Mouse (Mus musculus) urinary bladder, postnatal 25 days (tissue): ENCODE data around the gene Noct.

ENCODE experiments used
- DNase-seq: peaks from one replicate; pipeline ENCODE4 v3.0.0; 2022; ENCODE audit warnings: low spot score

The Noct gene

DNA sequence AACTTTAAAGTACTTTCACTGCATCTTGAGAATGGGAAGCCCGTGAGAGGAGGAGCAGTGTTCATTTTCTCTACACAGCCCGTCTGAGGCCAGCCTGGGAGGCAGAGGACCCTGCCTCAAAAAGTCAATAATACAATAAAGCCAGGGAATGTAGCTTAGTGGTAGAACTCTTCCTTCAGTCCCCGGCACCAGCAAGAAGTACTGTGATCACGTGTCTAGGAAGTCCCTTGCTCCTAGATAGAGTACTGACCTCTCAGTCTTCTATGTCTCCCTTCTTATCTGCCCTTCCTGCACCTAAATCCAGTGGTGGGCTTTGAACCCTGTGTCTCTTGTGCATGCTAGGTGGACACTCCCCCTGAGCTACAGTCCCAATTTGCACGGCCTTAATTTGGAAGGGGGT lies 6.6 kb downstream of the Noct start:
- no peak for DNase-seq

DNA sequence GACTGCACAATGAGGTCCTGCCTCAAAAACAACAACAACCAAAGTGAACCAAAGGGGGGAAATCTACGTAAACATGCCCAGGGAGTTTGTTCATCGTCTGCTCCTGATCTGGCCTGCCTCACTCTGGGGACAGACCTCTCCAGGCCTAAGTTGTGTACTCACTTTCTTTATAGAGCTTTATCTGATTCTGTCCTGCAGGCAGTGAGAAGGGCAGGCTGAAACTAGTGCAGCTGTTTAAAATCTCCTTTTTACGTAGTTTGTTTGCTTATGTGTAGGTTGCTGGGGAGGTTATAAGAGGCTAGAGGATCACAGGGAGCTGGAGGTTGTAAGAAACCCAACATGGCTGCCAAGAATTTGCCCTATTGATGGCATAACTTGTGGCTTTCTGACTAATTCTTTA lies 7.3 kb downstream of the Noct start:
- DNase-seq: no peak

DNA sequence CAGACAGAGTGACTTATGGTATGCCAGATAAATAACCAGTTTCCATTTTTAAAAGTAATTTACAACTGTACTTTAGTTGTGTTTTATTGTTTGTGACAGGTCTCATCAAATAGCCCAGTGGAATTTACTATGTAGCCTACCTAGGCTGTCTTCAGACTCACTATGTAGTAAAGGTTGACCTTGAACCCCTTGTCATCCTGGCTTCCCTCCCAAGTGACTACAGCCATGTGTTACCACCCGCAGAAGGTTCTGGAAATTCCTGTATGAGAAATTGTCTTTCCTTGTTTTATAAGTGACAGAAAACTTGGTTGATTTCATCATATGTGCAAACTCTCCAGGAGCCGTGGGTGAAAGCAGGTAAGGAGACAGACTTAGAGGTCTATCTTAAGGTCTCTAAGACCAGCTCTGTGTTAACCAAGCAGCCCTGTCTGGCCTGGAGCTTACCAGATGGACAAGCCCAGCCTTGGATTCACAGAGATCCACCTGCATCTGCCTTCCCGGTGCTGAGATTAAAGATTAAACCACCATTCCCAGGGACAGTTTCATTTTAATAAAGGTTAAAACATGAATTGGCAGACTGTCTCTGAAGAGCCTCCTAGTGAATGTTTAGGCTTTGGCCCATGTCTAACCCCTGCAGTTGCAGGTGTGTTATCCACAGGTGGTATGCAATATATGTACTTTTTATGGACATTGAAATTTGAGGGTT lies 8.1 kb downstream of the Noct start:
- no peak for DNase-seq

DNA sequence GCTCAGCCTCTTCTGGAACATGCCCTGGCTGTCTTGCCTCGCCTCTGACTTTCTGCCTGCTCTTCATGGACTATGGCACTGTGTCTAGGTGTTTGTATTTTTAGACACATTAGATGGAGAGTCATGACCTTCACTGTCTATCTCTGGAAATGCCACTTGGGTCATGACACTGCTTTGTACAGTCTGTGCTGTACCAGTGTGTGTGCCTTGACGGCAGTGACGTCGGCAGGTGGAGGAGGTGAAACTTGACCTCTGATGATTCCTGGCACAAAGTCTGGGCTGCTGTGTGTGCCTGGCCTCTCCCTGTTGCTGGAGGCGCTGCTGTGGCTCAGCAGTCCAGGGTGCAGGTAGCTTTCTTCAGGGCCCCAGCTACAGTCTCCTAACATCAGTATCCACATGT lies 9.2 kb downstream of the Noct start:
- no peak for DNase-seq

DNA sequence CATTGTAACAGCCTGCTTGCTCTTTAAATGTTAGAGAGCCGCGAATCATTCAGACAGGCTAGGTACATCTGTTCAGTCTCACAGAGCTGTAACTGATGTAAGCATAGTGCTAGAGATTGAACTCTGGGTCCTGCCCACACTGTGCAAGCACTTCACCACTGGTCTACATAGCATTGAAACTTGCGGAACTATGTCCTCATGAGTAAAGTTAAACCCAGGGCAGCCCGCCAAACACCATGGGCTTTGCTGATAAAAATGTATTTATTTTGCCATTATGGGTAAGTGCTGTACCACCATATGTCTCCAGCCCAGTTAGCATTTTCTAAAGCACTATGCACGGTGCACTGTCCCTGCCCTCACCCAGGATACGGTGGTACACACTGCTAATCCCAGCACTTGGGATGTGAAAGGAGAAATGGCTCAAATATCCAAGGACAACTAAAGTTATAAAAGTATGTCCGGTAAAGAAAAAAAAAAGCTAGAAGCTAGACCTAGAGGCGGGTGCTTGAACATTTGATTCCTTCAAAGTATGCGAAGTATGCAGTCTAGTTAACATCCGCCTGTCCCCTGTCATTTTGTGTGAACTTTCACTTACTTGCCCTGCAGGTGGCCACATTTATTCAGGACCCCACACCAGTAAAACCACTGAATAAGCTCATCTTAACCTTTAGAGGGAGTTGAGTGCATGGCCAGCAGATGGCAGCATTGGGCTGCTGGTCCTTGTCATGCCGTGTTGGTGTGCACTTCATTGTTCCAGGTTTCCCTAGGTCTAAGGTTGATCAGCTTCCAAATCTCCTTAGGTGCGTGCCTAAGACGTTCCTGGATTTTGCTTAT lies 9.9 kb downstream of the Noct start:
- DNase-seq: peak; percentile 80

DNA sequence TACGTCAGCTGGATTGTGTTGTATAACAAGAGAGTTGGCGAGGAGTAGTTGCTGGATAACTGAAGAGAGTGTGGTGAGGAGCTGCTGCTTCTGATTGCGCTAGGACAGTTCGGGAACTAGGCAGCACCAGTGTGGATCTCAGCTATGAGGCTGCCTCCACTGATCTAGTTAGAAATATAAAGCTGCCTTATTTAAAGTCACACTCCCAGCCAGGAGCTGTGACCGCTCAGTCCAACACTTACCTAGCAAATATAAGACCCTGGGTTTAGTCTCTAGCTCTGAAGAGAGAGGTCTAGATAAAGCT lies 10.5 kb downstream of the Noct start:
- no peak for DNase-seq

DNA sequence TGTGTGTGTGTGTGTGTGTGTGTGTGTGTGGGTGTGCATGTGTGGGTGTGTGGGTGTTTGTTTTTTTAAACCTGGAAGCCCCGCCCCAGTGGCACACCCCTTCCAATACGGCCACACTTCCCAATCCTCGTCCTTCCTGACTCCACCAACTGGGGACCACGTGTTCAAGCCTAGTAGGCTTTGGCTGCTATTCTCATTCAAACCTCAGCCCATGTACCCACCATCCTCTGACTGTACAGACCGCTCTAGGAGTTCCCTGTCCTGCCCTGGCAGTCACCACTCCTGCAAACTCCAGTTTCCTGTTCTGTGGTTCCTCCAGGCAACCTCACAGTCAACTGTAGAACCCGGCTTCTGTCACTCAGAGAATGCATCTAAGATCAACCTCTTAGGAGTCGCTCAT lies 14.3 kb downstream of the Noct start:
- DNase-seq: no peak

DNA sequence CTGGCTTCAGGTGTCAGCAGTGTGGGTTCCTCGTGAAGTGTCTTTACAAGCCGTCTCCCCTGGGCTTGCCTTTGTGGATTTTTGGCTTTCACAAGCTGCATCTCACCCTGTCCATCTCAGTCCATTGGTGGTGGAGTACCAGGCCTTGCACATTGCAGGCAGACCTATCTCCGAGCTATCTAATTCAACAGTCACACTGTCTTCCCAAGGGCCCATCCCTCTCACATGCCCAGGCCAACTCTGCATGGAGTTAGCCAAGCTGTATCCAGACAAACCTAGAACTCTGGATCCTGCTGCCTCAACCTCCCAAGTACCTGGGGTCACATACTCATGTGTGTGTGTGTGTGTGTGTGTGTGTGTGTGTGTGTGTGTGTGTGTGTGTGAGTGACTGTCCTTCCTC lies 15.3 kb downstream of the Noct start:
- DNase-seq: no peak

DNA sequence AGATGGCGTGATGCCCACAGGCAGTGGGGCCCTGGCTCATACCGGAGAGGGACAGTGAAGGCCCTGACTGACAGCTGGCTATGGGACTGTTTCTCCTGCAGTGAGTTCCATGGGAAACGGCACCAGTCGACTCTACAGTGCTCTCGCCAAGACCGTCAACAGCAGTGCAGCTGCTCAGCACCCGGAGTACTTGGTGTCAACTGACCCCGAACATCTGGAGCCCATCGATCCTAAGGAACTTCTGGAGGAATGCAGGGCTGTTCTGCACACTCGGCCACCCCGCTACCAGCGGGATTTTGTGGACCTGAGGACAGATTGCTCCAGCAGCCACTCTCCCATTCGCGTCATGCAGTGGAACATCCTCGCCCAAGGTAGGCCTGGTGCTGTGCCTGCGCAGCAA lies 23.5 kb downstream of the Noct start:
- DNase-seq: no peak

DNA sequence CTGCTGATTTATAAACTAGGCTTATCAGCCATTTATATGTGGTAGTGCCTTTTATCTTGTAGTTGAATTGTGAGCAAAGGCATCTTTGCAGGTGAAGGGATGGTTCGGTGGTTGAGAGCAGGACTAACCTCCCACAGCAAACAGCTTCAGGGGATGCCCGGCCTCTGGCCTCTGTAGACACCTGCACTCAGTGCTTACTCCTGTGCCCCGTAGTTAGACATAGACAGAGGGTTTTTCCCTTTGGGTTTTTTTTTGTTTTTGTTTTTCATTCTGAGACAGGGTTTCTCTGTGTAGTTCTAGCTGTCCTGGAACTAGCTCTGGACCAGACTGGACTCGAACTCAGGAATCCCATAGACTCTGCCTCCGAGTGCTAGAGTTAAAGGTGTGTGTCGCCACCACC lies 24.4 kb downstream of the Noct start:
- no peak for DNase-seq

DNA sequence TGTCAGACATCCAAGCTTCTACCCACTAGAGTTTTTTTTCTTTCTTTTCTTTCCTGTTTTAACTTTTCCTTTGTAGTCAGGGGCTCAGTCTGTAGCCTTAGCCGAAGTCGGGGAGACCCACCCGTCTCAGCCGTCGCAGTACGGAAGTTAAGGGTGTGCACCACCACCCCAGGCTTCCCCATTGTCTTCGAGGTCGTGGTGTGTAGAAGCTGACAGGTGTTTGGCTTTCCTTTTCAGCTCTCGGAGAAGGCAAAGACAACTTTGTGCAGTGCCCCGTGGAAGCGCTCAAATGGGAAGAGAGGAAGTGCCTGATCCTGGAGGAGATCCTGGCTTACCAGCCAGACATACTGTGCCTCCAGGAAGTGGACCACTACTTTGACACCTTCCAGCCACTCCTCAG lies 25.2 kb downstream of the Noct start:
- DNase-seq: no peak

DNA sequence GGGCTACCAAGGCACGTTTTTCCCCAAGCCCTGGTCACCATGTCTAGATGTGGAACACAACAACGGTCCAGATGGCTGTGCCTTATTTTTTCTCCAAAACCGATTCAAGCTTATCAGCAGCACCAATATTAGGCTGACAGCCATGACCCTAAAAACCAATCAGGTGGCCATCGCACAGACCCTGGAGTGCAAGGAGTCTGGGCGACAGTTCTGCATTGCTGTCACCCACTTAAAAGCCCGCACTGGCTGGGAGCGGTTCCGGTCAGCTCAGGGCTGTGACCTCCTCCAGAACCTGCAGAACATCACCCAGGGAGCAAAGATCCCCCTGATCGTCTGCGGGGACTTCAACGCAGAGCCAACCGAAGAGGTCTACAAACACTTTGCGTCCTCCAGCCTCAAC lies 25.6 kb downstream of the Noct start:
- no peak for DNase-seq

DNA sequence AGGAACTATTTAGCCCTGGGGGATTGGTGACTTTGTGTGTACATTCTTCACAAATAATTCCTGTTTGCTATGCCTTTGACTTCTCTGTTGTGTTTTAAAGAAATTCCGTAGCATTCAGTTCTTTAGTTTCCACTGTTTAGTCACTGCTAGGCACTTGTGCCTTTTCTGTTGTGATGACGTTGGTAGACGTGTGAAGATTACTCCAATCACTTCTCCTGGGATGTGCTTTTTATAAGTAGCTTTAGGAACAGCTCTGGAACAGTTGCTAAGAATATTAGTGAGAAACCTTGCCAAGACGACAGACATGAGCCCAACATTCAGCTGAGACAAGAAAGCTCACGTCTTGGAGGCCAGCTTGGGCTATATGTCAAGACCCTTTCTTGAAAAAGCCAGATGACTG lies 26.8 kb downstream of the Noct start:
- no peak for DNase-seq

DNA sequence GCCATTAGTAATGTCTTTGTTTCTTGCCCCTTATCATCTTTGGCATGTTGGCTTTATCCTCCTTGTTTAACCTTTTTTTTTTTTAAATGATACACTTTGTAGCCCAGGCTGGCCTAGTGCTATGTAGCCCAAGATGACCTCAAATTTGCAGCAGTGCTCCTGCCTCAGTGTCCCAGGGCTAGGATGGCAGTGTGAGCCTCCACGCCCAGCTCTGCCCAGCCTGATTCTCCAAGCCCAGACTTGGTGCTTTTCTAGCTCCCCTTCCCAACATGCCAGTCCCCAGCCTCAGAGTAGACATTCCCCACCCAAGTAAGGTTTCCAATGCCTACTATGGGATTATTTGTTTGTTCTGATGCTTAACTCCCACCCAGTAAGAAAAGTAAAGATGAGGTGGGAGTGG lies 28.0 kb downstream of the Noct start:
- DNase-seq: no peak

DNA sequence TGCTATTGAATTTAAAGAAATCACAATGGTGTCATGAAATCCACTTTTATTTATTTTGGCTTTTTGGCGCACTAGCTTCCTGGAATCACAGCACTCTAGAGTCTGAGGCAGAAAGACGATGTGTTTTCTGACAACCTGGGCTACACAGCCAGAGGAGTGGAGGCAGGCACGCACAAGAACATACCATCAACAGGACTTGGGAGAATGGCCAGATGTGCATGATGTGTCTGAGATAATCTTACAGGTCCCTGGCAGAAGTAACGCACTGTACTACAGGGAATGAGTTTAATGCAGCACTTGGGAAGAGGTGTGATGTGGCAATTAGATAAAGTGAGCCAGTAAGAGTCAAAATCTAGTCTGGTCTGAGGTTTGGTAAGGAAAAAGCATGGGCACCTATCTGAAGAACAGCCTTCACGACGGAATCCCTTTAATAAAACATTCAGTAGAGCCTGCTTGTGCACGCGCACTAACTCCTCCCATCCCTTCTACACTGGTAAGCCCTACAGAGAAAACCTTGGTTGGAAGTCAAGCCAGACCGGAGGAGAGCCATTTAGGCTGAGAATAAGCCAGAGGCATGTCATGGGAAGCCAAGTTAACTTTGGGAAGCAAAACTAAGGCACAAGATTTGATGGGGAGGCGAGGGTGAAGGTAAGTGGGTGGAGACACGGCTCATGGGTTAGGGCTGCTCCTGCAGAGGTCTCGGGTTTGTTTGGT lies 28.6 kb downstream of the Noct start:
- no peak for DNase-seq

DNA sequence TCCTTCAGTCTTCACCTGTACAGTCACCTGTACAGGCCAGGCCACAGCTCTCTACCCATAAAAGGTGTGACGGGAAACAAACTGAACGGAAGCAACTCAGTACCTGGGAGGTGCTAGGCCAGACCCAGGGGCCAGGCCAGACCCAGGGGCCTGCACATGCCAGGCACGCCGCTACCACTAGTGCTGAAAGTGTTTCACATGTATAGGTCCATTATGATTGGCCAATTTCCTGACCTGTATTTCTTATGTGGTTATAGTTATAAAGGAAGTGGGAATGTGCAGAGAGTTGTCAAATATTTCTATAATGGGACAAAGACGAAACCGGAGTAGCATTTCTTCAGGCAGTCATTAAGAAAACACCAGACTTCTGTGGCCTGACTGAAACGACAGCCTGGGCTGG lies 30.5 kb downstream of the Noct start:
- DNase-seq: no peak

DNA sequence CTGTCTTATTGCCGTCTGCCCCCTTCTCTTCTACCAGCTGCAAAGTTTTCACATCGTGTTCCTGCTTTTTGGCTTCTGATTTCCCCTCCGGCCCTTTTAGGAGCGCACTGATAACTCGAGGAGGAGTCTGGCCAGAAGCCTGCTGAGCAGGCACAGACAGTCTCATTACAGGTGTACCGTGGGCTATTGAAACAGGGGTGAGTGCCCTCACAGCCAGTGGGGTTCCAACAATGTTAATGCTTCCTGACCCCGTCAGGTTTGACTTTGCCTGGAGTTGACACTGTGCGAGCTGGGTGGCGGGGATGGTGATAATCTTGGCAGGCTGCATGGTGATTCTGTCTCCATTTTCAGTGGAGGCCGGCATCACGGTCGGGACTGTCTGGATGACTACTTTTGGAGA lies 32.2 kb downstream of the Noct start:
- DNase-seq: no peak

DNA sequence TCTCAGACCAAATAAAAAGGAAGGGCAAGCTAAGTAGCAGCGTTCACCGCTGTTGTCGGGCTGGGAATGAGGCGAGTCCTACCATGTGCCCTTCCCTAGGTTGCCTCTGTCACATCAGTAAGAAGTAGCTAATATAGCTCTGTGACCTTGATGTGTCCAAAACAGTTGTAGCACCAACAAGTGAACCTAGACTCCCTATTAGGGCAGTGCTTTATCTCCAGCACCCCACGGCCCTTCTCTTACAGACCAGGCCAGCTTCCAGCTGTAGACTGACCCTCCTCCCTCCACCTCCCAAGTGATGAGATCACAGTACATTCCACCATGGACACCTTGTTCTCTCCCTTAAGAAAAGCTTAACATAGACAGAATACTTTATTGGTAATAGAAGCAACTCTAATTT lies 33.8 kb downstream of the Noct start:
- no peak for DNase-seq

DNA sequence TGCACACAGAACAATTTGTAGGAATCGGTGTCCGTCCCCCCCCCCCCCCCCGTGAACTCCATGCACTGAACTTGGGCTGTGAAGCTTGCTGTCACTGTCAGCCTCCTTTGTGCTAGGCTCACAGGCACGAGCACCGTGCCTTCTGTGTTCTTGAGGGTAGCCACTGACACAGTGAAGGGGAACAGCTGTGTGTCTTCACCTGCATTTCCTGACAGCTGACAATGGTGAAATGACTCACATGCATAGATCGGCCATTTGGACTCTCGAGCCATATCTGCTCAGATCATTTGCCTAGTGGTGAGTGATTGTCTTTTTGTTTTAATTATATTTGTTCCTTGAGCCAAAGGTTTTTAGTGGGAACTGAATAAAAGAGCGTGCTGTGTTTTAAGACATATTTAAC lies 38.7 kb downstream of the Noct start:
- no peak for DNase-seq

DNA sequence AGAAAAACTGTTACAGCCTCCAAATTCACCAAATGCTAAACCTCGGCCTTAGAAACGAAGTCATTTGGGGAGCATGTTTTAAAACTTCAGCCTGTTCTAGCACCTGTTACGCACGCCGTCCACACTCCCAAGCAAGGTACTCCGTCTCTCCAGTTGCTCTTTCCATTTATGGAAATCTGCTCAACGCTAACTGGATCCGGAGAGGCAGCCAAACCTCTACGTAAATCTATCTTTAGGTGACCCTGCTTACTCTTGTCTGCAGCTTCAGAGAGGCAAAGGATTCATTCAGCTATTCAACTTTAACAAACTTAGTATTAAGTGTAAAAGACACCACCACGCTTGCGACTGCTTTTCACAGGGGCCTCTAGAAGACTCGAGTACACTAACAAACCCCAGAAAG lies 44.2 kb downstream of the Noct start:
- DNase-seq: no peak

DNA sequence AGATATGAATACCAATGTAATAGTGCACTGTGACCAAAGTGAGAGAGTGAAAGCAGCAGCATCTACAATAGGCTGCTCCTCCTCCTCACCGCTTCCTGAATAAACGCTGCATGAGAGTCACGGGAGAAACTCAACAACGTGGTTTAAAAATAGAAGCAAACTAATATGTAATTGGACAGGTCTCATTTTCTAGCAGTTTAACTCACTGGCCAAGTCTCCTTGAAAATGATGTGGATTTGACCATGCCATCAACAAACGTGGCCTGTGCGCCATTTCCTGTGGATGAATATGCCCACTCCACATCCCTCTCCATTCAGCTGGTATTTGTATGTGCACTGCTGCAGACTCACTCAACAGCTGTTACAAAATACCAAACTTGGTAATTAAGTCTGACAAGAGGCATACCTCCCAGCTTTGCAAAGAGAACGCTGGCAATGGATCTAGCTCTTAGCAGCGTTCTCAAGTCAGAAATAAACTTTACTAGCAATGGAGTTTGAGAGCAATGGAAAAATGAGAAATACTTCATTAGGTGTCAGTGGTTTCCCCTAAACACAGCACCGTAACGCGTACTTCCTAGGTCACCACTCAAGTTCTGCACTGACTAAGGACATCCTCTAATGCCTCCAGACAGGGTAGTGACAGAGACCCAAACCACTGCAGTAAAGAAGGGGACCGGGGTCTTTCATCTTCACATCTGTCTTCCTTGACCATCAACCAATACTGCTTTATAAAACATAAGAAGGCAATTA lies 46.0 kb downstream of the Noct start:
- DNase-seq: no peak

DNA sequence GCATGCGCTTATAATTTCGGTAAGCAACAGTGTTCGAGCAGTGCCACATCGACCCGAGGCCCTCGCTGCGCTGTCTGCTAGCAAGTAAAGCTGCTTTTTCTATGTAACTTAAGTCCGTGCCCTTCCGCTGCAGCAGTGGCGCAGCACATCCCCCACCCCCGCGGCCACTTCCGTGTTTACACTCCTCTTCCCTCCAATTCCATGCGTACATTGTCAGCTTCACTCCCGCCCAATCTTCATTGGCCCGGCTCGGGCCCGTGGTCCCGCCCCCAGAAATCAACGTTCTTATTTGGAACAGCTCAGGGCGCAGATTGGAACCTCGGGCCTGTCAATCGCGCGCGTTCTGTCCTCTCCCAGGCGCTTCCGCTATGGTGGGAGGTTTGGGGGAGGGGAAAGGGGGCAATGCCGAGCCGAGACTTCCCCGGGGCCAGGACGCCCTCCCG lies 51.7 kb downstream of the Noct start:
- peak; percentile 89 for DNase-seq
